In genomic region chr6:38650263-38650937, GRCm38 (mm10) we compare ENCODE assay signal across 9 mouse cellular contexts. TPM values are rescaled to one million over a fixed set of nuclear protein-coding genes. Genes with fewer than 3 reads are reported as not detected.
DNase-seq lines count a peak whose midpoint lies in the region; ATAC-seq and TF ChIP-seq lines count a peak whose summit lies in the region.
"Had no signal": no experiment of that assay in that cellular context is flagged by ENCODE, and none has a peak within 500 bp of the region (broad histone marks: within the 10 kb centered on the region; RNA-seq: fewer than 3 reads in every experiment).

No protein-coding gene starts in this region.

- H3K36me3 ChIP-seq in forebrain, embryonic 12.5 days (replicated peaks), result no peaks in the 10 kb centered on the region
- H3K36me3 ChIP-seq in hindbrain, postnatal 0 days (ENCODE audit: insufficient read depth, low read length), result no peaks in the 10 kb centered on the region

- no peaks in the 10 kb centered on the region for H3K4me1 ChIP-seq in forebrain, embryonic 12.5 days
- no peaks in the 10 kb centered on the region for H3K4me1 ChIP-seq in hindbrain, postnatal 0 days (ENCODE audit: insufficient read depth, low read length)

- no peak overlapping the region for H3K4me2 ChIP-seq in forebrain, embryonic 12.5 days
- H3K4me2 ChIP-seq in hindbrain, postnatal 0 days (ENCODE audit: low read depth, low read length), result no peak overlapping the region

- no peaks in the 10 kb centered on the region for H3K9me3 ChIP-seq in forebrain, embryonic 12.5 days
- H3K9me3 ChIP-seq in hindbrain, postnatal 0 days (ENCODE audit: low read length), result no peaks in the 10 kb centered on the region

- DNase-seq in NIH3T3 (ENCODE audit: low read depth), result peak; percentile 89
- DNase-seq in c-Kit-positive CD71-positive TER-119-negative erythroid progenitor cells, embryonic 14.5 days (ENCODE audit: low read depth), result peak; percentile 83
- DNase-seq in hindbrain, postnatal 0 days (ENCODE audit: low spot score), result peak; percentile 84
- peak; percentile 58 to 72 for DNase-seq in layer of hippocampus, postnatal 36 days
- DNase-seq in right cerebral cortex, postnatal 25 days, result peak; percentile 48
- peak; percentile 46 for DNase-seq in yolk sac, embryonic 10.5 days (ENCODE audit: low spot score)

- H3K9ac ChIP-seq in forebrain, embryonic 12.5 days, result no peak overlapping the region
- H3K9ac ChIP-seq in hindbrain, postnatal 0 days (replicated peaks; ENCODE audit: low read length), result no peak overlapping the region

- TF ChIP-seq CTCF in hindbrain, postnatal 0 days (IDR thresholded peaks at IDR 0.05; ENCODE audit: low read depth), result peak; percentile 97

- H3K27me3 ChIP-seq in forebrain, embryonic 12.5 days, result peaks cover 2% of the 10 kb centered on the region; the same call in 1 of the 2 replicates
- H3K27me3 ChIP-seq in hindbrain, postnatal 0 days (ENCODE audit: insufficient read depth, low read length), result no peaks in the 10 kb centered on the region

- H3K27ac ChIP-seq in forebrain, embryonic 12.5 days, result no peak overlapping the region
- no peak overlapping the region for H3K27ac ChIP-seq in hindbrain, postnatal 0 days

- WGBS in forebrain, embryonic 12.5 days, result 45% methylated on average over 14 of the region's 14 CpGs
- WGBS in hindbrain, postnatal 0 days, result 38% methylated on average over 14 of the region's 14 CpGs

- peak; percentile 55 for ATAC-seq in forebrain, embryonic 12.5 days (ENCODE audit: low FRiP score)
- ATAC-seq in hindbrain, postnatal 0 days, result peak; percentile 82
- peak; percentile 98 for ATAC-seq in megakaryocyte progenitor cell, adult 5-6 weeks (replicated peaks; ENCODE audit: poor library complexity)

- H3K4me3 ChIP-seq in forebrain, embryonic 12.5 days (replicated peaks), result no peak overlapping the region
- H3K4me3 ChIP-seq in hindbrain, postnatal 0 days (ENCODE audit: low read length), result no peak overlapping the region

RNA-seq across cellular contexts. Expression of gene Clec2l, which starts 12.5 kb away (rescaled TPM):
- polyA plus RNA-seq in forebrain, embryonic 12.5 days (2016; fragmentation: Nextera tagmentation; extraction: Ambion mirVana), result 1.3 and 2.2 TPM in 2 replicates
- 114 and 143 TPM in 2 replicates for total RNA-seq in hindbrain, postnatal 0 days (2014; rRNA removed)
- polyA plus RNA-seq in hindbrain, postnatal 0 days (2015; fragmentation: Nextera tagmentation; extraction: Ambion mirVana), result 50.9 and 53.0 TPM in 2 replicates
- total RNA-seq in layer of hippocampus, postnatal 36 days (2021), result 10 to 100 TPM; 68.7 to 69.0 TPM
- total RNA-seq in megakaryocyte progenitor cell, adult 5-6 weeks (2015), result not detected in 2 replicates
- not detected in 2 replicates for total RNA-seq in megakaryocyte progenitor cell, adult 5-6 weeks (2017)
- polyA plus RNA-seq: liver, embryonic 16.5 days had no signal

RNA-seq across cellular contexts. Expression of gene Klrg2, which starts 13.4 kb away (rescaled TPM):
- not detected in 2 replicates for polyA plus RNA-seq in forebrain, embryonic 12.5 days (2016; fragmentation: Nextera tagmentation; extraction: Ambion mirVana)
- 0.29 and 0.73 TPM in 2 replicates for total RNA-seq in hindbrain, postnatal 0 days (2014; rRNA removed)
- polyA plus RNA-seq in hindbrain, postnatal 0 days (2015; fragmentation: Nextera tagmentation; extraction: Ambion mirVana), result 0.48 TPM in 2 replicates
- 1 to 10 TPM in 1 of 2 experiments, under 1 TPM in 1; 0.92 to 2.4 TPM for total RNA-seq in layer of hippocampus, postnatal 36 days (2021)
- 0.05 and 0.22 TPM in 2 replicates for total RNA-seq in megakaryocyte progenitor cell, adult 5-6 weeks (2015)
- total RNA-seq in megakaryocyte progenitor cell, adult 5-6 weeks (2017), result not detected in 2 replicates

Comparison
In these comparisons a context has a peak if more than half of its experiments do, and no peak if none do; other contexts are left out.
1. RNA of gene Clec2l, which starts 12.5 kb away (total RNA-seq): 114 to 143 TPM in hindbrain, postnatal 0 days and 68.7 to 69.0 TPM in layer of hippocampus, postnatal 36 days; not detected in megakaryocyte progenitor cell, adult 5-6 weeks; every median in the first group is over 10 times any median in the second.
2. Peak in every context shown above with its lines, with median percentiles within 50 percentile points of each other: DNase-seq and ATAC-seq.